Mouse (Mus musculus): ENCODE measurements at regions not wholly inside any gene's neighbourhood (a gene's known extent, or its start where the extent isn't known, plus 50 kb on each side); places are given as distances from the start of the nearest gene placed in this dataset.

DNA sequence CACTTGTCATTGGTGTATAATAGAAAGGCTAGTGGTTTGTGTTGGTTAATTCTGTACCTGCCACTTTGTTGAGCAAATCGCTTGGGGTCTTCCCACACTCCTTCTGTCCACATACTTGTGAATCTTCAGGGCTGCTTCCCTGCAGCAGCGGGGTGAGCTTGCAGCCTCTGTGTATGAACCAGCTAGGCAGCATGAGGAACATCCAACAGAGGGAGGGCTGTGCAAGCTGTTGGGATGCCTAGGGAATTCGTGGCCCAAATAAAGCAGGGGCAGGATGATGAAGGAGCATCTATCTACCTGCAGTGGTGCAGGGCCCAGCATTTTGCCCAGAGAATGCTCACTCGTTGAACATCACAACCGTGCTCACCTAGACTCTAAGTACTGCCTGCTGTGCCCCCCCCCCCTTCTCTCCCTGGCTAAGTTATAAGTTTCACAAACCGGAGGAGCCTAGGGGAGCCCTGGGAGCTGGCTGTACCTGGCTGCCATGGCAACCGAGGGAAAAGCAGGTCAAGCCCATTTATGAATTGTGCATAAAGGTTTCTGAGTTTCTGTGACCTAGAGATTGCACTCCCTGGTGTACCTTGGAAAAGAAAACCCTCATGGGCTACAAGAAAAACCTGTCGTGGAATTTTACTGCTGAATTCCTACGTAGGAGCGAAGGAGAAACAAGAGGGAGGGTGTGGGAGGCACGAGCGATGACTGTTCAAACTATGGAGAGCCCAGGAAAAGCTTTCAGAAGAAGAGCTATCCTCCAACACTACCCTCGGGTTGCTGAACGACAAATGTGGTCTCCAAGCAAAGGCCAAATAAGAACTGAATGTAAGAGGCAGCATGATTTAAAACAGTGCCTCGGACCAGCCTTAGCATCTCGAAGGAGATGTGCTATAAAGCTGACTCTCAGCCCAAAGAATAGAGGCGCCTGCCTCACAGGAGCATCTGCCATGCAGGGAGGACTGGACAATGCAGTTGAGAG, 131.0 kb upstream of the Dapk1 start:
- Histone ChIP-seq H3K27ac (ENCODE audit: low read depth) (no peak overlapping the region), H3K4me2 (ENCODE audit: low read depth, low read length) (no peak overlapping the region), H3K9me3 (ENCODE audit: low read length) (no peaks in the 10 kb centered on the region), H3K4me1 (ENCODE audit: insufficient read depth) (no peaks in the 10 kb centered on the region), H3K4me3 (ENCODE audit: low read depth, low read length) (no peak overlapping the region), H3K36me3 (replicated peaks; ENCODE audit: insufficient read depth, low read length) (no peaks in the 10 kb centered on the region), H3K9ac (replicated peaks) (no peak overlapping the region), H3K27me3 (ENCODE audit: insufficient read depth, low read length) (no peaks in the 10 kb centered on the region)
- ATAC-seq (no peak), DNase-seq (no peak)
- 62% methylated on average over 16 of the region's 17 CpGs for WGBS (ENCODE audit: insufficient replicate concordance)
- TF ChIP-seq EP300 (IDR thresholded peaks at IDR 0.05; ENCODE audit: low read depth) = no peak
- no peak for TF ChIP-seq CTCF (IDR thresholded peaks at IDR 0.05; ENCODE audit: low read depth)

DNA sequence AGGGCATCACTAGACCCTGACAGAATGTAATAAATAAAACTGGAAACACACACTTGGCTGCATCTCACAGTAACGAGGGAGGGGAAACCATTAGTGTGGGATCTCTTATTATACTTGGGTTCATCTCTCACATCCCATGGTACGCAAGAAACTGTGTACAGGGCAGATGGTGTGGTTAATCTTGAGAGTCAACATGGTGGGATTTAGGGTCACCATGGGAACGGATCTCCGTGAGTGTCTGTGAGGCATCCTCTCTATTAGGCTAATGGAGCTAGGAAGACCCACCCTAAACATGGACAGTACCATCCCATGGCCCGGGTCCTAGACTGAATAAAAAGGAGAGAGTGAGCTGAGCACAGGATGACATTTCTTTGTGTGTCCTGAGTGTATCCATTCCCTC, 130.1 kb upstream of the Dapk1 start:
- no peak for ATAC-seq
- Histone ChIP-seq H3K4me1 (ENCODE audit: insufficient read depth) (no peaks in the 10 kb centered on the region), H3K9me3 (ENCODE audit: low read length) (no peaks in the 10 kb centered on the region), H3K4me3 (ENCODE audit: low read depth, low read length) (no peak overlapping the region), H3K27me3 (ENCODE audit: insufficient read depth, low read length) (no peaks in the 10 kb centered on the region), H3K36me3 (replicated peaks; ENCODE audit: insufficient read depth, low read length) (no peaks in the 10 kb centered on the region), H3K4me2 (ENCODE audit: low read depth, low read length) (no peak overlapping the region), H3K27ac (ENCODE audit: low read depth) (no peak overlapping the region), H3K9ac (replicated peaks) (no peak overlapping the region)
- WGBS (ENCODE audit: insufficient replicate concordance) = 77% methylated on average over 5 of the region's 5 CpGs
- no peak for DNase-seq
- no peak for TF ChIP-seq EP300 (IDR thresholded peaks at IDR 0.05; ENCODE audit: low read depth)
- TF ChIP-seq CTCF (IDR thresholded peaks at IDR 0.05; ENCODE audit: low read depth) = no peak

DNA sequence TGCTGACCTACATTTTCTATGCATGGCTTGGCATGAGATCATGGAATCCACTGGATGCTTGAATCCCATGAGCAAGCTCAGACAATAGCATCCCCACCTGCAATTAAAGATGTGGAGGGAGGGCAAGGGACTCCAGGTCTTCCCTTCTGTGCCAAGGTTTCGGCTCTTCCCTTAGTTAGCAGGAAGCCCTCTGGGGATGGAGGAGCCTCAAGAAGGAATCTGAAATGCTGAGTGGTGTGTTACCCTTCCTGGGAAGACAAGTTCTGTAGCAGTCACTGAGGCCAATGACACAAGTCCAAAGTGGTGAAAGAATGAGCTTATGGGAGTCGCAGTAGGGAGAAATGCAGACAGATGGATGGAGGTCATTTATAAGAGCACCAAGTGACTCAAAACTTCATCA, 125.4 kb upstream of the Dapk1 start:
- DNase-seq (no peak), ATAC-seq (no peak)
- TF ChIP-seq EP300 (IDR thresholded peaks at IDR 0.05; ENCODE audit: low read depth) (no peak), CTCF (IDR thresholded peaks at IDR 0.05; ENCODE audit: low read depth) (no peak)
- 73% methylated on average over 2 of the region's 2 CpGs for WGBS (ENCODE audit: insufficient replicate concordance)
- Histone ChIP-seq H3K4me2 (ENCODE audit: low read depth, low read length) (no peak overlapping the region), H3K4me1 (ENCODE audit: insufficient read depth) (peaks cover 11% of the 10 kb centered on the region), H3K27me3 (ENCODE audit: insufficient read depth, low read length) (no peaks in the 10 kb centered on the region), H3K4me3 (ENCODE audit: low read depth, low read length) (no peak overlapping the region), H3K27ac (ENCODE audit: low read depth) (no peak overlapping the region), H3K36me3 (replicated peaks; ENCODE audit: insufficient read depth, low read length) (no peaks in the 10 kb centered on the region), H3K9ac (replicated peaks) (no peak overlapping the region), H3K9me3 (ENCODE audit: low read length) (no peaks in the 10 kb centered on the region)

DNA sequence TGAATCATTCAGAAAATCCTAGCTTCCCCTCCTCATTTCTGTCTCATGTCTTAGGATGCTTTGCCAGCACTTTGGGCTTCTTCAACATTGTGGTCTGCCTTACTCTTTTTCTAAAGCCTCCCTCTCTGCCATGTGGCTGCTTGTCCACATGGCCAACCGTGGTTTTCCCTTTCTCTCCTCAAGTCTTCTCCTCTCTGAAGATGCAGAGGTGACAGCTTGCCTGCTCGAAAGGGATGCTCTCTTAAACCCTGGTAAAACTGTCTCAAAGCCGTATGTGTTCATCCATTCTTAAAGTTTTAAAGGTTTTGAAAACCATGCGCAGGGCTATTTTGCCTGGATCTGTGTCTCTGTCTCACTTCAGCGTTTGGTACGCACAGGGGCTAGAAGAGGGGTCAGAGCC, 123.4 kb upstream of the Dapk1 start:
- Histone ChIP-seq H3K27me3 (ENCODE audit: insufficient read depth, low read length) (no peaks in the 10 kb centered on the region), H3K36me3 (replicated peaks; ENCODE audit: insufficient read depth, low read length) (no peaks in the 10 kb centered on the region), H3K4me2 (ENCODE audit: low read depth, low read length) (no peak overlapping the region), H3K4me3 (ENCODE audit: low read depth, low read length) (no peak overlapping the region), H3K27ac (ENCODE audit: low read depth) (no peak overlapping the region), H3K4me1 (ENCODE audit: insufficient read depth) (peaks cover 11% of the 10 kb centered on the region), H3K9ac (replicated peaks) (no peak overlapping the region), H3K9me3 (ENCODE audit: low read length) (no peaks in the 10 kb centered on the region)
- DNase-seq (no peak), ATAC-seq (no peak)
- 67% methylated on average over 6 of the region's 6 CpGs for WGBS (ENCODE audit: insufficient replicate concordance)
- no peak for TF ChIP-seq EP300 (IDR thresholded peaks at IDR 0.05; ENCODE audit: low read depth)
- no peak for TF ChIP-seq CTCF (IDR thresholded peaks at IDR 0.05; ENCODE audit: low read depth)

DNA sequence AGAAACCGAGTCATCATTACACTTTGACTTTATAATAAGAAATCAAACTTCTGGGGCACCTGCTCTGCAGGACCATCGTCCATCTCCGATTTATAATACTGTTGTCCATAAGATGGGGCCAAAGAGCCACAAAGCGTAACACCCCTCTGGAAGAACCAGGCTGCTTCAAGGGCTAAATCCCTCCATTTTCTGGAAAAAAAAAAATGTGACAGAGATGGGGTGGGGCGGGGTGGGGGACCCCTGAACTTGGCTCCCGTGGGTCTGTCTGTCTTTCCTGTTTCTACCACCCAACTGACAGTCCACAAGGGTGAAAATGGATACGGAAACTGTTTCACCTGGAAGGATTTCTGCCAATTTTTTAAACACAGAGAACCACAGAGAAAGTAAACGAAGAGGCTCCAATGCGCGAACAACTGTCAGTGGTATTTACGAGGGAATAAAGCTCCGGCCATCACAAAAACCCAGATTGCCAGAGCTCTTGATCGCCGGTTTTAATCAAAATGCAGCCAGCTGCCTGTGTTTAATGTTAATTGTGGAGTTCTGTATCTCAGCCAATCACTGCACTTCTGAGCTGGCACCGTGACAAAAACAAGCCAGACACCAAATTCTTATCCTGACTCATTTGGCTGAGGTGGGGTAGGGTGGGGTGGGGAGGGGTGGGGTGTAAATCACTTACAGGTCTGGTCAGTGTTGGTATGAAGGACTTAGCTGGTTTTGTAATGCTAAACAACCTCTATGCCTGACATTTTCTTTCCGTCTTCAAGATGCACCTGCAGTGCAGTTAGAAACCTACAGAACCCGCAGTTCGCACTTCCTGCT, 122.5 kb upstream of the Dapk1 start:
- H3K4me3 ChIP-seq (ENCODE audit: low read depth, low read length) = peak overlapping the region; percentile 40
- H3K4me1 ChIP-seq (ENCODE audit: insufficient read depth) = peaks cover 11% of the 10 kb centered on the region
- H3K36me3 ChIP-seq (replicated peaks; ENCODE audit: insufficient read depth, low read length) = no peaks in the 10 kb centered on the region
- peak; percentile 69 for TF ChIP-seq CTCF (IDR thresholded peaks at IDR 0.05; ENCODE audit: low read depth)
- TF ChIP-seq EP300 (IDR thresholded peaks at IDR 0.05; ENCODE audit: low read depth) = no peak
- ATAC-seq = peak; percentile 57
- H3K9me3 ChIP-seq (ENCODE audit: low read length) = no peaks in the 10 kb centered on the region
- peak; percentile 46 for DNase-seq
- H3K4me2 ChIP-seq (ENCODE audit: low read depth, low read length) = peak overlapping the region; percentile 69
- WGBS (ENCODE audit: insufficient replicate concordance) = 7% methylated on average over 18 of the region's 18 CpGs
- peak overlapping the region; percentile 52; the same call in 1 of the 2 replicates for H3K9ac ChIP-seq (replicated peaks)
- peak overlapping the region; percentile 69 for H3K27ac ChIP-seq (ENCODE audit: low read depth)
- H3K27me3 ChIP-seq (ENCODE audit: insufficient read depth, low read length) = no peaks in the 10 kb centered on the region

Measured in liver, postnatal 0 days (tissue).